ENCODE assay signal across 17 mouse cellular contexts in the genomic region with DNA sequence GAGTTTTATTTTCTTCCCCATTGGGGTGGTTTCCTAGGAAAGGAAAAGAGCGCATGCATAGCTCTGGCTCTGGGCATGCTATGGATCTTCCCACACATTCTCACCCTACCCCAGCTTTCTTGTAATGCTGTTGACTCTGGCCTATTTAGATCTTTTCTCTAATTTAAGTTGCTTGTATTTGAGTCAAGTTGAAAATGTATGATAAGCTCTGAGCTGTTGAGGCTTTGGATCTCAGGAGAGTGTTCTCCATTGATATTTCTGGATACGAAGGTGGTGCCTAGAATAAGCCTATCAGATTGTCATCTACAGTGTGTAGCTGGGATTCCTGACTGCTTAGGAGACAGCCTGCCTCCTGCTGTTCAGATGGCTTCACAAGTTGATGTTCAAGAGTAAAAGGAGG.
"Had no signal": no experiment of that assay in that cellular context is flagged by ENCODE, and none has a peak within 500 bp of the region (broad histone marks: within the 10 kb centered on the region; RNA-seq: fewer than 3 reads in every experiment).

No protein-coding gene starts in this region.

- H3K4me1 ChIP-seq: limb, embryonic 15.5 days; liver, embryonic 12.5 days; lung, embryonic 15.5 days; megakaryocyte, embryonic 14.5 days; midbrain, embryonic 15.5 days; neural tube, embryonic 12.5 days; stomach, embryonic 15.5 days had no signal

- H3K9ac ChIP-seq: limb, embryonic 15.5 days; liver, embryonic 12.5 days; lung, embryonic 15.5 days; midbrain, embryonic 15.5 days; neural tube, embryonic 12.5 days; stomach, embryonic 15.5 days had no signal

- DNase-seq: kidney, adult 11 months; kidney, adult 9 months; kidney, postnatal 36 days; layer of hippocampus, adult 9-11 months; layer of hippocampus, postnatal 36 days; lung, postnatal 14 days; thymus, postnatal 4 days had no signal

- ATAC-seq: liver, embryonic 12.5 days; midbrain, embryonic 15.5 days had no signal

- H3K27me3 ChIP-seq: limb, embryonic 15.5 days; liver, embryonic 12.5 days; lung, embryonic 15.5 days; megakaryocyte, embryonic 14.5 days; midbrain, embryonic 15.5 days; neural tube, embryonic 12.5 days; stomach, embryonic 15.5 days had no signal

- H3K36me3 ChIP-seq: limb, embryonic 15.5 days; liver, embryonic 12.5 days; lung, embryonic 15.5 days; midbrain, embryonic 15.5 days; neural tube, embryonic 12.5 days; stomach, embryonic 15.5 days had no signal

- H3K27ac ChIP-seq: kidney, postnatal 0 days; limb, embryonic 15.5 days; liver, embryonic 12.5 days; lung, embryonic 15.5 days; macrophage; midbrain, embryonic 15.5 days; neural tube, embryonic 12.5 days; stomach, embryonic 15.5 days had no signal

- H3K4me2 ChIP-seq: limb, embryonic 15.5 days; liver, embryonic 12.5 days; lung, embryonic 15.5 days; midbrain, embryonic 11.5 days; midbrain, embryonic 15.5 days; neural tube, embryonic 12.5 days; stomach, embryonic 15.5 days had no signal

- H3K9me3 ChIP-seq: limb, embryonic 15.5 days; liver, embryonic 12.5 days; lung, embryonic 15.5 days; midbrain, embryonic 15.5 days; neural tube, embryonic 12.5 days; stomach, embryonic 15.5 days had no signal

- H3K4me3 ChIP-seq: limb, embryonic 15.5 days; liver, embryonic 12.5 days; lung, embryonic 15.5 days; megakaryocyte, embryonic 14.5 days; midbrain, embryonic 15.5 days; neural tube, embryonic 12.5 days; stomach, embryonic 15.5 days had no signal
